Comparison of ENCODE assay signal across 8 mouse cellular contexts in the genomic region with DNA sequence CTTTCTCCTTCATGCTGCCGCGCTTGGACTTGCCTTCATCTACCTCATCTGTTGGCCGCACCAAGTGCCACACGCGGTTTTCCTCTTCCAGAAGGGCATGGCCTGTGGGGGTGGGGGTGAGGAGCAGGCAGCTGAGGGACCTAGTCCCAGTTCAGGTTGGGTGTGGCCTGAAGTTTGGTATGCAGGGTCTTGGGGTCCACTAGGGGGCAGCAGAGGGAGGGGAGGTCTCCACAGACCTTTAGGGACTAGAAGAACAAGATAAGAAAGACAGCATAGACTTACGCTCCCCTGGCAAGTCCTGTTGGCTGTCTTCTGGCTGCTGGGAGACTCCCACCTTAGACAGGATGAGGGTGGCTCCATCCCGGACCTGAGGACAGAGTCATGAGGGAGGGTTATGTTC. TPM values are rescaled to one million over a fixed set of nuclear protein-coding genes. Genes with fewer than 3 reads are reported as not detected.
DNase-seq lines count a peak whose midpoint lies in the region; ATAC-seq and TF ChIP-seq lines count a peak whose summit lies in the region.

No protein-coding gene starts in this region.

- H3K36me3 ChIP-seq in forebrain, embryonic 11.5 days (ENCODE audit: control insufficient read depth, insufficient read depth, low read length): peaks cover 52% of the 10 kb centered on the region
- H3K36me3 ChIP-seq in hindbrain, postnatal 0 days (ENCODE audit: insufficient read depth, low read length): peaks cover 90% of the 10 kb centered on the region

- H3K9ac ChIP-seq in forebrain, embryonic 11.5 days (ENCODE audit: low read length): no peak overlapping the region
- no peak overlapping the region for H3K9ac ChIP-seq in hindbrain, postnatal 0 days (replicated peaks; ENCODE audit: low read length)

- no peaks in the 10 kb centered on the region for H3K9me3 ChIP-seq in forebrain, embryonic 11.5 days (ENCODE audit: control insufficient read depth, low read length)
- no peaks in the 10 kb centered on the region for H3K9me3 ChIP-seq in hindbrain, postnatal 0 days (ENCODE audit: low read length)

- WGBS in forebrain, embryonic 11.5 days: 71% methylated on average over 7 of the region's 7 CpGs
- WGBS in hindbrain, postnatal 0 days: 72% methylated on average over 7 of the region's 7 CpGs
- 46% methylated on average over 7 of the region's 7 CpGs for WGBS in lung, adult 2 months

- TF ChIP-seq POLR2A in brain, embryonic 14.5 days (IDR thresholded peaks at IDR 0.05; ENCODE audit: borderline replicate concordance, extremely low read depth, insufficient read depth, insufficient read length, poor library complexity, severe bottlenecking): no peak
- no peak for TF ChIP-seq POLR2A in lung, adult 2 months (IDR thresholded peaks at IDR 0.05; ENCODE audit: borderline replicate concordance, extremely low read depth, low read depth, low read length)

- peak; percentile 45 for ATAC-seq in forebrain, embryonic 11.5 days (replicated peaks; ENCODE audit: low FRiP score)
- ATAC-seq in hindbrain, postnatal 0 days: 0 out of 2 replicates have a peak, but pooled peaks have one; percentile 35

- no peak overlapping the region for H3K27ac ChIP-seq in forebrain, embryonic 11.5 days (ENCODE audit: low read depth, low read length)
- H3K27ac ChIP-seq in hindbrain, postnatal 0 days: no peak overlapping the region

- H3K4me3 ChIP-seq in forebrain, embryonic 11.5 days (ENCODE audit: low read depth, low read length): no peak overlapping the region
- no peak overlapping the region for H3K4me3 ChIP-seq in hindbrain, postnatal 0 days (ENCODE audit: low read length)
- no peak overlapping the region for H3K4me3 ChIP-seq in lung, adult 2 months (replicated peaks; ENCODE audit: extremely low read depth, low read depth, low read length)

- H3K27me3 ChIP-seq in forebrain, embryonic 11.5 days (ENCODE audit: control insufficient read depth, insufficient read depth, low read length): no peaks in the 10 kb centered on the region
- no peaks in the 10 kb centered on the region for H3K27me3 ChIP-seq in hindbrain, postnatal 0 days (ENCODE audit: insufficient read depth, low read length)

- no peak overlapping the region for H3K4me2 ChIP-seq in forebrain, embryonic 11.5 days (ENCODE audit: low read depth, low read length, severe bottlenecking)
- H3K4me2 ChIP-seq in hindbrain, postnatal 0 days (ENCODE audit: low read depth, low read length): no peak overlapping the region

- no peaks in the 10 kb centered on the region for H3K4me1 ChIP-seq in forebrain, embryonic 11.5 days (replicated peaks; ENCODE audit: control insufficient read depth, insufficient read depth, low read length)
- no peaks in the 10 kb centered on the region for H3K4me1 ChIP-seq in hindbrain, postnatal 0 days (ENCODE audit: insufficient read depth, low read length)
- H3K4me1 ChIP-seq in lung, adult 2 months (ENCODE audit: control insufficient read depth, insufficient read depth, low read length): peaks cover 2% of the 10 kb centered on the region; the same call in 1 of the 2 replicates

- peak; percentile 55 for DNase-seq in 3134 (ENCODE audit: extremely low read depth, insufficient read length, low spot score)
- peak; percentile 81 for DNase-seq in CD4-positive helper T cell, adult 2 months (ENCODE audit: low read depth, low spot score)
- peak; percentile 89 for DNase-seq in brain, embryonic 14.5 days (ENCODE audit: low read depth)
- peak; percentile 86 for DNase-seq in forebrain, embryonic 11.5 days (ENCODE audit: low spot score)
- peak; percentile 81 for DNase-seq in hindbrain, postnatal 0 days (ENCODE audit: low spot score)
- DNase-seq in lung, adult 2 months: peak; percentile 67
- DNase-seq in spleen, adult 12 weeks (ENCODE audit: low spot score): peak; percentile 36
- DNase-seq in right cerebral cortex, postnatal 25 days: no peak

- TF ChIP-seq CTCF in brain, embryonic 14.5 days (IDR thresholded peaks at IDR 0.05; ENCODE audit: borderline replicate concordance, extremely low read depth, insufficient read depth, insufficient read length): peak; percentile 86
- peak; percentile 82 for TF ChIP-seq CTCF in hindbrain, postnatal 0 days (IDR thresholded peaks at IDR 0.05; ENCODE audit: low read depth)
- peak; percentile 77 for TF ChIP-seq CTCF in lung, adult 2 months (IDR thresholded peaks at IDR 0.05; ENCODE audit: insufficient read depth, low read length)

RNA-seq across cellular contexts. Expression of a gene that starts 8.5 kb away (rescaled TPM):
- polyA plus RNA-seq in brain, embryonic 14.5 days (2012; rRNA removed): 61.9 and 75.4 TPM in 2 replicates
- polyA plus RNA-seq in forebrain, embryonic 11.5 days (2014; fragmentation: Nextera tagmentation; extraction: Ambion mirVana): 43.2 and 47.6 TPM in 2 replicates
- 19.7 and 30.6 TPM in 2 replicates for total RNA-seq in hindbrain, postnatal 0 days (2014; rRNA removed)
- polyA plus RNA-seq in hindbrain, postnatal 0 days (2015; fragmentation: Nextera tagmentation; extraction: Ambion mirVana): 15.8 and 17.8 TPM in 2 replicates
- polyA plus RNA-seq in lung, adult 2 months (2012; rRNA removed): 13.7 and 14.0 TPM in 2 replicates

RNA-seq across cellular contexts. Expression of a gene that starts 17.5 kb away (rescaled TPM):
- polyA plus RNA-seq in brain, embryonic 14.5 days (2012; rRNA removed): 12.8 and 15.5 TPM in 2 replicates
- 26.9 and 29.8 TPM in 2 replicates for polyA plus RNA-seq in forebrain, embryonic 11.5 days (2014; fragmentation: Nextera tagmentation; extraction: Ambion mirVana)
- 3.3 and 4.8 TPM in 2 replicates for total RNA-seq in hindbrain, postnatal 0 days (2014; rRNA removed)
- 2.6 and 5.1 TPM in 2 replicates for polyA plus RNA-seq in hindbrain, postnatal 0 days (2015; fragmentation: Nextera tagmentation; extraction: Ambion mirVana)
- 28.2 and 32.2 TPM in 2 replicates for polyA plus RNA-seq in lung, adult 2 months (2012; rRNA removed)

RNA-seq across cellular contexts. Expression of a gene that starts 22.6 kb away (rescaled TPM):
- polyA plus RNA-seq in brain, embryonic 14.5 days (2012; rRNA removed): 194 and 213 TPM in 2 replicates
- 162 and 176 TPM in 2 replicates for polyA plus RNA-seq in forebrain, embryonic 11.5 days (2014; fragmentation: Nextera tagmentation; extraction: Ambion mirVana)
- 239 and 274 TPM in 2 replicates for total RNA-seq in hindbrain, postnatal 0 days (2014; rRNA removed)
- polyA plus RNA-seq in hindbrain, postnatal 0 days (2015; fragmentation: Nextera tagmentation; extraction: Ambion mirVana): 64.1 and 64.7 TPM in 2 replicates
- 204 and 210 TPM in 2 replicates for polyA plus RNA-seq in lung, adult 2 months (2012; rRNA removed)

RNA-seq across cellular contexts. Expression of a gene that starts 29.5 kb away (rescaled TPM):
- 33.1 and 58.3 TPM in 2 replicates for polyA plus RNA-seq in brain, embryonic 14.5 days (2012; rRNA removed)
- polyA plus RNA-seq in forebrain, embryonic 11.5 days (2014; fragmentation: Nextera tagmentation; extraction: Ambion mirVana): 14.2 and 16.2 TPM in 2 replicates
- 23.5 and 27.1 TPM in 2 replicates for total RNA-seq in hindbrain, postnatal 0 days (2014; rRNA removed)
- polyA plus RNA-seq in hindbrain, postnatal 0 days (2015; fragmentation: Nextera tagmentation; extraction: Ambion mirVana): 19.0 and 19.8 TPM in 2 replicates
- 39.8 and 46.9 TPM in 2 replicates for polyA plus RNA-seq in lung, adult 2 months (2012; rRNA removed)

RNA-seq across cellular contexts. Expression of a gene that starts 35.0 kb away (rescaled TPM):
- polyA plus RNA-seq in brain, embryonic 14.5 days (2012; rRNA removed): 45.9 and 50.3 TPM in 2 replicates
- 24.2 and 26.0 TPM in 2 replicates for polyA plus RNA-seq in forebrain, embryonic 11.5 days (2014; fragmentation: Nextera tagmentation; extraction: Ambion mirVana)
- 50.0 and 54.7 TPM in 2 replicates for total RNA-seq in hindbrain, postnatal 0 days (2014; rRNA removed)
- polyA plus RNA-seq in hindbrain, postnatal 0 days (2015; fragmentation: Nextera tagmentation; extraction: Ambion mirVana): 10.6 and 11.5 TPM in 2 replicates
- 27.1 and 30.3 TPM in 2 replicates for polyA plus RNA-seq in lung, adult 2 months (2012; rRNA removed)
